Mouse (Mus musculus) Patski (cell line): ENCODE measurements around the gene Cdk5. TPM values are rescaled to one million over a fixed set of nuclear protein-coding genes. Genes with fewer than 3 reads are reported as not detected.

Experiments
- ATAC-seq: fragments of 100-300 bp; one replicate; pipeline ENCODE4 v1.8.0; 2021
- CTCF ChIA-PET: fragments of 350-600 bp; sonication (Branson Sonifier 250); formaldehyde crosslinking; loops from one replicate; lab custom pipeline; 2022; ENCODE audit warnings: inconsistent platforms; lab: Charles Lee
- POLR2A ChIA-PET: fragments of 350-600 bp; sonication (Branson Sonifier 250); formaldehyde crosslinking; loops from one replicate; lab custom pipeline; 2022; ENCODE audit warnings: antibody characterized with exemption, inconsistent platforms; lab: Charles Lee
- DNase-seq: peaks from one replicate; pipeline ENCODE4 v3.0.0-alpha.2; 2011; ENCODE audit warnings: low read depth, low spot score
- H3K27me3 ChIP-seq: fragments of 371-371 bp; one replicate; pipeline ENCODE4 v1.5.1; 2021
- CTCF ChIP-seq: fragments of 100-300 bp; IDR thresholded peaks from one replicate; pipeline ENCODE4 v1.5.1; 2021
- in situ Hi-C: fragments of 300-500 bp; cut with MboI; formaldehyde crosslinking; loops from 3 replicates; pipeline ENCODE4 v1.11.1; 2018; ENCODE audit warnings: low pct_unique_long_range_greater_than_20kb, mixed read lengths
- polyA plus RNA-seq: library from polyadenylated mRNA; unstranded; gene quantifications from one replicate; pipeline ENCODE4 v1.2.3, GENCODE M21; 2021

Gene Cdk5
- polyA plus RNA-seq, 1 experiment from 2014 or later: 182 TPM

DNA sequence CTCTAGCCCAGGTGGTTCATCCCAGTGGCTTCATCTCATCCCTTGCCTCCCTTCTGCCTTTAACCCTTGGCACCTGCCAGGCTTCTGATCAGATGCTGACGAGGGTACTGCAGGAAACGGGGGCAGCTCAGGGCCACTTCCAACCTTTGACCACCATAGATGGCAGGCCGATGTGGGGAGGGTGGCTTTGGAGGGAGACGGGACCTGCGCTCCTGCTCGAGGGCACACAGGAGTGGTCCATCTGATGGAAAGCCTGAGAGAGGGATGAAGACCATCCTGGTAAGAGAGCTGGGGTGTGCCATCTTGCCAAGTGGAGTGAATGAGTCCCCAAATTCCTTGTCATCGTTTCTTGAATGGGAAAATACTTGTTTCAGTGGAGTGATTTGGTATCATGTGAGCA lies 19.9 kb upstream of the Cdk5 start:
- DNase-seq: no peak
- in situ Hi-C loops: loop anchor here (25.0 kb wide), 1 partner anchor 1006 kb away; the partner anchor contains the start of gene Kmt2e
- no peak for TF ChIP-seq CTCF
- POLR2A ChIA-PET: interaction anchor here (1.0 to 8.8 kb wide), 4 partner anchors 13 to 39 kb away, joined by 3 to 150 read pairs (median 6); partner anchors contain the start of genes Cdk5 and Slc4a2
- ATAC-seq: no peak
- CTCF ChIA-PET: interaction anchor here (1.2 to 3.6 kb wide), 7 partner anchors 10 to 49 kb away, joined by 3 to 14 read pairs (median 6); no protein-coding TSS in a partner anchor
- no peaks in the 10 kb centered on the region for H3K27me3 ChIP-seq

DNA sequence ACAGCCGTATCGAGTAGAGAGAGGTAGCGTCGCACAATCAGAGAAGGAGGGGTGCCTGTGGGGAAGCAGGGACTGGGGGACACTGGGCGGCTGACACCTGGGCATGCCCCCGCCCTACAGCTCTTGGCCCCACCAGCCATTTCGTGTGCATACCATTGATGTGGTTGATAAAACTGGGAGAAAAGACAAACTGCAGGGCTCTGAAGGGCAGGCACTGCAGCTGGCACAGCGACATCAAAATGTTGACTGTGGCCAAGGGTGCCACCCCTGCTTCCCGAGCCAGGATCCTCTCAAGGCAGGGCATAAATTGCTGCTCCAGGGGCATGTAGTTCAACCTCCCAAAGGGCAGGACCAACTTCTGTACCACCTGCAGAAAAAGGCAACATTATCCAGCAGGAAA lies 18.7 kb upstream of the Cdk5 start:
- DNase-seq (no peak), ATAC-seq (no peak)
- H3K27me3 ChIP-seq: no peaks in the 10 kb centered on the region
- CTCF ChIA-PET: interaction anchor here (0.8 to 3.6 kb wide), 5 partner anchors 9 to 48 kb away, joined by 3 to 14 read pairs (median 5); no protein-coding TSS in a partner anchor
- in situ Hi-C loops: loop anchor here (25.0 kb wide), 1 partner anchor 1005 kb away; the partner anchor contains the start of gene Kmt2e
- POLR2A ChIA-PET: interaction anchor here (0.6 to 8.8 kb wide), 3 partner anchors 12 to 32 kb away, joined by 3 to 150 read pairs (median 3); partner anchors contain the start of genes Cdk5 and Slc4a2
- no peak for TF ChIP-seq CTCF

DNA sequence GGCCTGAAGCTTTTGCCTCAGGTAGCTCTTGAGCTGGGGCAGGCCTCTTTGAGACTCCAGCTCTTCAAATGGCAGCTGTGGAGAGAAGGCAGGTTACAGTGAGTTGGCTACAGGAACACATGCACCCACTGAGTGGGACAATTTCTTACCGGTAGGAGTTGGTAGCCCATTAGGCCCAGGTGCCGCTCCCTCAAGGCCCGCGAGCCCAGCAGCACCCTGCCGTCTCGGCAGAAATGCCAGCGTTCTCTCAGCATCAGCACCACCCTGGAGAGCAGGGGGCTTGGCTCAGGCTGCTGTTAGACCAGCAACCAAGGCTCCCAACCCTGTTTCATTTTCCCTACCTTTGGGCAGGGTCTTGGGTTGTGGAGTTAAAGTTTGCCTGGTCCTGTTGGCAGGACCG lies 17.9 kb upstream of the Cdk5 start:
- H3K27me3 ChIP-seq: no peaks in the 10 kb centered on the region
- ChIA-PET POLR2A (interaction anchor here (8.8 kb wide), 1 partner anchor 11 kb away, joined by 150 read pairs; the partner anchor contains the start of genes Cdk5 and Slc4a2), CTCF (interaction anchor here (2.1 to 3.6 kb wide), 3 partner anchors 9 to 47 kb away, joined by 5 to 14 read pairs (median 10); no protein-coding TSS in a partner anchor)
- ATAC-seq (no peak), DNase-seq (no peak)
- TF ChIP-seq CTCF: no peak
- in situ Hi-C loops: loop anchor here (25.0 kb wide), 1 partner anchor 1004 kb away; the partner anchor contains the start of gene Kmt2e

DNA sequence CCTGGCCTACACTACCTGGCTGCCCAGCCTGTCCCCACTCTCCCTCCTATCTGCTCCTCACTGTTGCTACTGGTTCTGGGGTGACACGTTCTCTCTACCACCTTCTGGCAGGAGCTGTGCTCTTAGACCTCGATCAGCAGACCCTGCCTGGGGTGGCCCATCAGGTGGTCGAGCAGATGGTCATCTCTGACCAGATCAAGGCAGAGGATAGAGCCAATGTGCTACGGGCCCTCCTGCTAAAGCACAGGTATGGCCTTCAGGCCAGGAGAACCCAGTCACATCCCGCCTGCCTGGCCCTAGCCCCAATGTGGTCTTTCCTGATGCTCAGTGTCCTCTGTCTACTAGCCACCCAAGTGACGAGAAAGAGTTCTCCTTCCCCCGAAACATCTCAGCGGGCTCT lies 10.7 kb upstream of the Cdk5 start:
- in situ Hi-C loops: loop anchor here (25.0 kb wide), 1 partner anchor 997 kb away; the partner anchor contains the start of gene Kmt2e
- ChIA-PET CTCF (interaction anchor here (1.0 to 2.9 kb wide), 2 partner anchors 9 to 39 kb away, joined by 3 to 10 read pairs; no protein-coding TSS in a partner anchor), POLR2A (interaction anchor here (1.2 to 14.1 kb wide), 4 partner anchors 9 to 14 kb away, joined by 3 to 150 read pairs (median 14); partner anchors contain the start of genes Cdk5, Fastk, Slc4a2 and Tmub1)
- TF ChIP-seq CTCF: no peak
- ATAC-seq (no peak), DNase-seq (no peak)
- H3K27me3 ChIP-seq: no peaks in the 10 kb centered on the region

DNA sequence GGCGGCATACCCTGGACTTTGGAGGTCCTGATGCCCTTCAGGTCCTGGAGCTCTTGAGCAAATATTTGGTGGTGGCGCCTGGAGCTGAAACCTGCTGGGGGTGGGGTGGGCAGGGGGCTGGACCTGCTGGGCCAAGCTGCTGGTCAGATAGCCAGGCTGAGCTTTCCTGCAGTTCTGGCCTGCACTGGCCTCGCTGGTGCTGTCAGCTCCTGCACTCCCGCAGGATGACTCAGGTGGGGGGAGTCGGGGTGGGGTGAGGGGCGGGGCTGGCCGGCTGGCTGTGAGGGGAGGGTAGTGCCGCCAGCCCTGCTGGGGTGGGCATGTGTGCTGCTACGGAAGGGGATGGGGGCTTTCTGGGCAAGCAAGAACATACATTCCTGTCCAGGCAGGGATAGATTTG lies 5.3 kb upstream of the Cdk5 start:
- no peak for TF ChIP-seq CTCF
- POLR2A ChIA-PET: interaction anchor here (0.8 to 14.1 kb wide), 4 partner anchors 16 to 34 kb away, joined by 3 to 150 read pairs (median 4); partner anchors contain the start of genes Agap3, Fastk and Tmub1
- CTCF ChIA-PET: interaction anchor here (0.9 to 1.4 kb wide), 3 partner anchors 12 to 34 kb away, joined by 3 to 8 read pairs (median 3); partner anchors contain the start of gene Abcb8

DNA sequence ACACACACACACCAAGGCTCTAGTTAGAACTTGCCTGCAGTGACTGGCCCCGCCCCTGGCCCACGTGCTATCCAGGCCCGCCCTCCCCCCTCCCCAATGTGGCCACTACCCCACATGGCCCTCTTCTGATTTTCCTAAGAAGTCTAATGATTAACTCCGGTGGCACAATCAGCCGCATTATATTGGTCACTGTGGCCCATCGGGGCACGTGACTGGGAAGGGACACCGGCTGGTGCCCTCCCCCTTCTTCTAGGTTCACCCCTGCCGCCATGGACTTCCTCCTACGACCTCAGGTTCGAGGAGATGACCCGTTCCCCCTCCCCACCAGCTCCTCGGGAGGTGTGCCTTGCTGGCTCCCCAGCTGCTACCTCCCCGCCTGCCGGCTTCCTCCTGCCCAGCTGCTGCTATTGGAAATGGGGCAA lies 4.7 kb upstream of the Cdk5 start:
- ATAC-seq: no peak
- no peak for DNase-seq

More for the DNA sequence above, 5.3 kb upstream of the Cdk5 start:
- H3K27me3 ChIP-seq: no peaks in the 10 kb centered on the region
- DNase-seq (no peak), ATAC-seq (no peak)
- in situ Hi-C loops: loop anchor here (25.0 kb wide), 1 partner anchor 991 kb away; the partner anchor contains the start of gene Kmt2e

DNA sequence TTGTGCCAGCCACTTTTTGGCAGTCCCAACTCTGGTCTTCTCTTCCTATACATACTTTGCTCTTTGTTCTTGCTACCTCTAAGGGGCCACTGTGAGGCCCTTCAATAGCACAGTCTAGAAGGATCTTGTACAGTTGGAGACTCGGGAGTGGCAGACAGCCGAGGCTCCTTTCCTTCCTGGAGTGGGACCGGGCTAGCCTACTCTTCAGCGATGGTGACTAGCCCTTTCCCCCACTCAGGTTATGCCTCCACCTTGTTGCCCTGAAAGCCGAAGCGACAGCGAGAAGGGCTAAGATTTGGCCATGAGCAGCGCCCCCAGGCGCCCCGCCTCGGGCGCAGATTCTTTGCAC lies 3.9 kb upstream of the Cdk5 start:
- no peak for DNase-seq
- ChIA-PET CTCF (interaction anchor here (0.6 to 5.2 kb wide), 5 partner anchors 16 to 31 kb away, joined by 3 to 55 read pairs (median 4); partner anchors contain the start of genes Abcb8, Fastk and Tmub1), POLR2A (interaction anchor here (1.1 to 14.1 kb wide), 5 partner anchors 17 to 38 kb away, joined by 4 to 150 read pairs (median 8); partner anchors contain the start of genes Agap3, Fastk and Tmub1)
- no peaks in the 10 kb centered on the region for H3K27me3 ChIP-seq
- ATAC-seq: no peak
- in situ Hi-C loops: loop anchor here (25.0 kb wide), 1 partner anchor 990 kb away; the partner anchor contains the start of gene Kmt2e
- TF ChIP-seq CTCF: no peak

More for the DNA sequence above, 4.7 kb upstream of the Cdk5 start:
- no peaks in the 10 kb centered on the region for H3K27me3 ChIP-seq
- no peak for TF ChIP-seq CTCF
- ChIA-PET POLR2A (interaction anchor here (0.8 to 14.1 kb wide), 5 partner anchors 16 to 33 kb away, joined by 3 to 150 read pairs (median 5); partner anchors contain the start of genes Agap3, Fastk and Tmub1), CTCF (interaction anchor here (0.6 to 5.2 kb wide), 5 partner anchors 12 to 33 kb away, joined by 3 to 55 read pairs (median 3); partner anchors contain the start of genes Abcb8 and Tmub1)
- in situ Hi-C loops: loop anchor here (25.0 kb wide), 1 partner anchor 991 kb away; the partner anchor contains the start of gene Kmt2e

DNA sequence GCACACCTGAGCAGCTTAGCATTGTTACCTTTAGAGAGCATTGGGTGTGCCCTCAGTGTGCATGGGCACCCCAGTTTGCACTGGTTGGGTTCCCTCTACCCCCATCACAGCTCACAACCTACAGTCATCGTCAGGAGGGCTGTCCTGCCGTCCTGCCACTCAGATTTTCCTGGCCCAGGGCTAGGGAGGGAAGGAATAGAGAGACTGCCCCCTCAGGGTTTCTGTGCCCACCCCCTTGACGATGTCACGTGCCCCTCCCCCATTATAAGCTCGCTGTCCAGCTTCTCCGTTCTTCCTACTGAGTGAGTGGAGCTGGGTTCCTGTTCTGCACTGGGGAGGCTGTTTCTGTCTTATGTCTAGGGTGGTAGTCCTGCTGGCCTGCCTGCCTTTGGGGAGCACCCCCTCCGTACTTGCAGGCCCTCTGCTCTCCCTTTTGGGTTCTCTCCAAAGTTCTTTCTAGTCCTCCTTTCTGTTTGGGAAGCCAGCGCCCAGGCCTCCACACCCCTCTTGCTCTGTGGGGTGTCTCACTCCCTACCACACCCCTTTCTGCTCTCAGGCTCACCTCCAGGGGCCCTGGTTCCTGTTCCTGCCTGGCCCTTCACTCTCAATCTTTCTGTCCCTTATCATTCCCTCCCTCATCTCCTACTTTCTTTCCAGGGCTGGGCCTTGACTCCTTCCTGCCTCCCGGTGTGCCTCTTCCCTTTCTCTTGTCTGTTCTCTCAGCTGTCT lies 3.4 kb upstream of the Cdk5 start:
- no peak for DNase-seq
- POLR2A ChIA-PET: interaction anchor here (1.1 to 14.1 kb wide), 8 partner anchors 8 to 38 kb away, joined by 4 to 150 read pairs (median 11); partner anchors contain the start of genes Abcb8, Agap3, Fastk and Tmub1

DNA sequence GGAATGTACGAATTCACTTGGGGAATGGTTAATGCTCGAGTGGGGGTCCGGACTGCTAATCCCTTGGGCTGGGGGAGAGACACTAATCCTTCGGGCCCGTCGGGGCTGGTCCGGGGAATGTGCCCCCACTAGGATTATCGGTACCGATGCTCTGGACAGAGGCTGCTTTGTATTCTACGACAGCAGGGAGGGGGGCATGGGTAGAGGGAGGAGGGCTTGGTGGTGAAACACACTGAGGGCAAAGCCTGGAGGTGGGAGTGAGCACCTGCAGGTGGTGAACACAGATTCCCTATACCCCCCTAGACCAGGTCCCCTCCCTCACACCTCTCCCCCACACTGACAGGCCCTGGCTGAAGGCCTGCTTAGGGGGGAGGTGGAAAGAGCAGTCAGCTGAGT lies 2.7 kb upstream of the Cdk5 start:
- ATAC-seq: no peak

More for the DNA sequence above, 3.4 kb upstream of the Cdk5 start:
- no peak for ATAC-seq
- no peaks in the 10 kb centered on the region for H3K27me3 ChIP-seq
- no peak for TF ChIP-seq CTCF
- CTCF ChIA-PET: interaction anchor here (0.8 to 5.2 kb wide), 5 partner anchors 11 to 31 kb away, joined by 4 to 55 read pairs (median 8); partner anchors contain the start of genes Abcb8 and Fastk
- in situ Hi-C loops: loop anchor here (25.0 kb wide), 1 partner anchor 989 kb away; the partner anchor contains the start of gene Kmt2e

More for the DNA sequence above, 2.7 kb upstream of the Cdk5 start:
- in situ Hi-C loops: loop anchor here (25.0 kb wide), 1 partner anchor 989 kb away; the partner anchor contains the start of gene Kmt2e
- POLR2A ChIA-PET: interaction anchor here (0.7 to 14.1 kb wide), 10 partner anchors 9 to 183 kb away, joined by 3 to 150 read pairs (median 11); partner anchors contain the start of genes Abcb8, Agap3, Asic3 and Fastk
- no peak for DNase-seq
- CTCF ChIA-PET: interaction anchor here (0.8 to 5.2 kb wide), 7 partner anchors 10 to 30 kb away, joined by 3 to 55 read pairs (median 4); partner anchors contain the start of genes Abcb8 and Fastk
- H3K27me3 ChIP-seq: no peaks in the 10 kb centered on the region
- TF ChIP-seq CTCF: no peak
